In the genomic region with DNA sequence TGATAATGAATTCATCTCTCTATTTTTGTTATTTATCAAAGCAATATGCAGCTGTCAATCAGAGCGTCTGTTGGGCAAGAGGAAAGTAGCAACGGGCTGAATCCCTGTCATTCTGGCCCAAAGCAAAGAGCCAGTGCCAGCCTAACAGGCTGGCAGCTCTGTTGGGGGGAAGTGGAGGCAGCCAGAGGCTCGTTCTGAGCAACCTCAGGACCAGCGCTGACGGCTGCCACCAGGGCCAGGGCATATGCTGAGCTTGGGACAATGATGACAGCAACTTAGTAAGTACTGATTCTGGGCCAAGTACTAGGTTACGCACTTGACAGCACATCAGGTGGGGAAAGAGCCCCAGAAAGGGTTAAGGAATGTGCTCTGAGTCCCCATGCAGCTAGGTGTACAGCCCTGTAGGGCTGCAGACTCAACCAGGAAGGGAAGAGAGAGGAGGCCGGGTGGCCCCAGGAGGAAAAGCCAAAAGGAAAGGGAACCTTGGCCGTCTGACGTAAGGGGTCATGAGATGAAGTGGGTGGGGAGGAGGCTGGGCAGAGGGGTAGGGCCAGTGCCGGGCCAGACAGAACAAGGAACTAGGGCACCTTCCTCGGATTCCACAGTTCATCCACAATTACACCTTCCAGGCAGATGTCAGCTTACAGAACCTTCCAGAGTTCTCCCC, we compare ENCODE assay signal across 9 mouse cellular contexts. TPM values are rescaled to one million over a fixed set of nuclear protein-coding genes. Genes with fewer than 3 reads are reported as not detected.
DNase-seq lines count a peak whose midpoint lies in the region; ATAC-seq lines count a peak whose summit lies in the region.
"Had no signal": no experiment of that assay in that cellular context is flagged by ENCODE, and none has a peak within 500 bp of the region (broad histone marks: within the 10 kb centered on the region; RNA-seq: fewer than 3 reads in every experiment).

No protein-coding gene starts in this region.

- peaks cover 86% of the 10 kb centered on the region for H3K4me1 ChIP-seq in forebrain, embryonic 15.5 days
- H3K4me1 ChIP-seq in forebrain, embryonic 11.5 days (replicated peaks; ENCODE audit: control insufficient read depth, insufficient read depth, low read length): peaks cover 8% of the 10 kb centered on the region; the same call in 1 of the 2 replicates
- peaks cover 72% of the 10 kb centered on the region for H3K4me1 ChIP-seq in liver, embryonic 12.5 days

- H3K9ac ChIP-seq in forebrain, embryonic 15.5 days (replicated peaks): no peak overlapping the region
- no peak overlapping the region for H3K9ac ChIP-seq in forebrain, embryonic 11.5 days (ENCODE audit: low read length)
- peak overlapping the region; percentile 20; the same call in 1 of the 2 replicates for H3K9ac ChIP-seq in liver, embryonic 12.5 days

- no peak for DNase-seq in forebrain, embryonic 11.5 days (ENCODE audit: low spot score)
- DNase-seq in liver: no peak
- peak; percentile 77 to 78 for DNase-seq in kidney, adult 8-10 months
- peak; percentile 70 to 86 for DNase-seq in monocyte, adult 2 months (ENCODE audit: low read depth in 1 of 2, low spot score in 2 of 2)
- no peak for DNase-seq in layer of hippocampus, adult 18-20 months (ENCODE audit: low spot score in 2 of 2)

- no peaks in the 10 kb centered on the region for H3K27me3 ChIP-seq in forebrain, embryonic 15.5 days
- H3K27me3 ChIP-seq in forebrain, embryonic 11.5 days (ENCODE audit: control insufficient read depth, insufficient read depth, low read length): no peaks in the 10 kb centered on the region
- H3K27me3 ChIP-seq in liver, embryonic 12.5 days (replicated peaks): no peaks in the 10 kb centered on the region

- no peaks in the 10 kb centered on the region for H3K36me3 ChIP-seq in forebrain, embryonic 15.5 days
- no peaks in the 10 kb centered on the region for H3K36me3 ChIP-seq in forebrain, embryonic 11.5 days (ENCODE audit: control insufficient read depth, insufficient read depth, low read length)
- H3K36me3 ChIP-seq in liver, embryonic 12.5 days: peaks cover 56% of the 10 kb centered on the region

- H3K27ac ChIP-seq in forebrain, embryonic 15.5 days (replicated peaks): peak overlapping the region; percentile 13
- no peak overlapping the region for H3K27ac ChIP-seq in forebrain, embryonic 11.5 days (ENCODE audit: low read depth, low read length)
- H3K27ac ChIP-seq in liver, embryonic 12.5 days: peak overlapping the region; percentile 26; the same call in 1 of the 2 replicates

- no peak for ATAC-seq in forebrain, embryonic 15.5 days (replicated peaks)
- no peak for ATAC-seq in forebrain, embryonic 11.5 days (replicated peaks; ENCODE audit: low FRiP score)
- no peak for ATAC-seq in liver, embryonic 12.5 days
- no peak for ATAC-seq in frontal cortex, adult (ENCODE audit: low TSS enrichment)

- WGBS in forebrain, embryonic 15.5 days: 49% methylated on average over 11 of the region's 11 CpGs
- 84% methylated on average over 11 of the region's 11 CpGs for WGBS in forebrain, embryonic 11.5 days
- WGBS in liver, embryonic 12.5 days (ENCODE audit: insufficient replicate concordance): 71% methylated on average over 11 of the region's 11 CpGs

- H3K9me3 ChIP-seq in forebrain, embryonic 15.5 days: no peaks in the 10 kb centered on the region
- no peaks in the 10 kb centered on the region for H3K9me3 ChIP-seq in forebrain, embryonic 11.5 days (ENCODE audit: control insufficient read depth, low read length)
- no peaks in the 10 kb centered on the region for H3K9me3 ChIP-seq in liver, embryonic 12.5 days (replicated peaks)

- H3K4me3 ChIP-seq in forebrain, embryonic 15.5 days: no peak overlapping the region
- H3K4me3 ChIP-seq in forebrain, embryonic 11.5 days (ENCODE audit: low read depth, low read length): no peak overlapping the region
- H3K4me3 ChIP-seq in liver, embryonic 12.5 days: no peak overlapping the region

- no peak overlapping the region for H3K4me2 ChIP-seq in forebrain, embryonic 15.5 days (replicated peaks)
- H3K4me2 ChIP-seq in forebrain, embryonic 11.5 days (ENCODE audit: low read depth, low read length, severe bottlenecking): no peak overlapping the region
- H3K4me2 ChIP-seq in liver, embryonic 12.5 days: peak overlapping the region; percentile 95

RNA-seq across cellular contexts. Expression of a gene that starts 3.9 kb away (rescaled TPM):
- polyA plus RNA-seq in forebrain, embryonic 15.5 days (2015; fragmentation: Nextera tagmentation; extraction: Ambion mirVana): 82.8 and 84.3 TPM in 2 replicates
- polyA plus RNA-seq in forebrain, embryonic 11.5 days (2014; fragmentation: Nextera tagmentation; extraction: Ambion mirVana): 43.4 and 45.3 TPM in 2 replicates
- 75.0 and 75.6 TPM in 2 replicates for polyA plus RNA-seq in liver, embryonic 12.5 days (2016; fragmentation: Nextera tagmentation; extraction: Ambion mirVana)
- 100 to 1,000 TPM; 157 to 184 TPM for total RNA-seq in layer of hippocampus, adult 18-20 months (2021)

RNA-seq across cellular contexts. Expression of a gene that starts 24.6 kb away (rescaled TPM):
- not detected in 2 replicates for polyA plus RNA-seq in forebrain, embryonic 15.5 days (2015; fragmentation: Nextera tagmentation; extraction: Ambion mirVana)
- not detected in 2 replicates for polyA plus RNA-seq in forebrain, embryonic 11.5 days (2014; fragmentation: Nextera tagmentation; extraction: Ambion mirVana)
- polyA plus RNA-seq in liver, embryonic 12.5 days (2016; fragmentation: Nextera tagmentation; extraction: Ambion mirVana): not detected in 2 replicates
- not detected for total RNA-seq in layer of hippocampus, adult 18-20 months (2021)
- polyA plus RNA-seq: intestine, embryonic 14.5 days had no signal

RNA-seq across cellular contexts. Expression of a gene that starts 44.8 kb away (rescaled TPM):
- not detected in 2 replicates for polyA plus RNA-seq in forebrain, embryonic 15.5 days (2015; fragmentation: Nextera tagmentation; extraction: Ambion mirVana)
- not detected in 2 replicates for polyA plus RNA-seq in forebrain, embryonic 11.5 days (2014; fragmentation: Nextera tagmentation; extraction: Ambion mirVana)
- polyA plus RNA-seq in liver, embryonic 12.5 days (2016; fragmentation: Nextera tagmentation; extraction: Ambion mirVana): not detected in 2 replicates
- total RNA-seq in layer of hippocampus, adult 18-20 months (2021): not detected

Comparison
In these comparisons a context has a peak if more than half of its experiments do, and no peak if none do; other contexts are left out.
1. DNase-seq: peak in kidney, adult 8-10 months (2 of 2) and monocyte, adult 2 months (2 of 2); none in forebrain, embryonic 11.5 days (single experiment), liver (single experiment) and layer of hippocampus, adult 18-20 months (0 of 2).